Mouse (Mus musculus): ENCODE results near the gene Stxbp2. TPM values are rescaled to one million over a fixed set of nuclear protein-coding genes. Genes with fewer than 3 reads are reported as not detected.

The Stxbp2 gene
- polyA plus RNA-seq, 1 experiment from 2014 or later, result 29.8 TPM

- H3K27me3 ChIP-seq (ENCODE audit: low read depth, poor library complexity, severe bottlenecking), result no peaks in the 10 kb centered on the region
- no peaks in the 10 kb centered on the region for H3K9me3 ChIP-seq (replicated peaks)
- H3K27ac ChIP-seq, result no peak overlapping the region
- no peaks in the 10 kb centered on the region for H3K4me1 ChIP-seq
- DNase-seq (ENCODE audit: low spot score), result no peak
- H3K36me3 ChIP-seq, result peaks cover 71% of the 10 kb centered on the region
- H3K4me3 ChIP-seq, result no peak overlapping the region
- WGBS, result 89% methylated on average over 16 of the region's 16 CpGs
Observed at GRCm38 (mm10) chr8:3606593-3606992, 24.2 kb upstream of the Stxbp2 start.

GRCm38 (mm10) chr8:3607822-3608221 lies 22.9 kb upstream of the Stxbp2 start:
- no peak overlapping the region for H3K4me3 ChIP-seq
- DNase-seq (ENCODE audit: low spot score), result no peak
- H3K27ac ChIP-seq, result no peak overlapping the region
- no peaks in the 10 kb centered on the region for H3K9me3 ChIP-seq (replicated peaks)
- WGBS, result 91% methylated on average over 7 of the region's 7 CpGs
- H3K4me1 ChIP-seq, result no peaks in the 10 kb centered on the region
- no peaks in the 10 kb centered on the region for H3K27me3 ChIP-seq (ENCODE audit: low read depth, poor library complexity, severe bottlenecking)
- H3K36me3 ChIP-seq, result peaks cover 83% of the 10 kb centered on the region

- 88% methylated on average over 12 of the region's 12 CpGs for WGBS
- no peaks in the 10 kb centered on the region for H3K9me3 ChIP-seq (replicated peaks)
- no peak overlapping the region for H3K27ac ChIP-seq
- H3K4me1 ChIP-seq, result no peaks in the 10 kb centered on the region
- H3K27me3 ChIP-seq (ENCODE audit: low read depth, poor library complexity, severe bottlenecking), result no peaks in the 10 kb centered on the region
- H3K4me3 ChIP-seq, result no peak overlapping the region
- DNase-seq (ENCODE audit: low spot score), result no peak
- peaks cover 91% of the 10 kb centered on the region for H3K36me3 ChIP-seq
Observed at GRCm38 (mm10) chr8:3609046-3609815, 21.5 kb upstream of the Stxbp2 start.

- DNase-seq (ENCODE audit: low spot score), result no peak
- 86% methylated on average over 6 of the region's 6 CpGs for WGBS
- H3K9me3 ChIP-seq (replicated peaks), result no peaks in the 10 kb centered on the region
- H3K4me1 ChIP-seq, result no peaks in the 10 kb centered on the region
- H3K27me3 ChIP-seq (ENCODE audit: low read depth, poor library complexity, severe bottlenecking), result no peaks in the 10 kb centered on the region
- H3K36me3 ChIP-seq, result peaks cover 91% of the 10 kb centered on the region
- no peak overlapping the region for H3K4me3 ChIP-seq
- H3K27ac ChIP-seq, result no peak overlapping the region
Observed at GRCm38 (mm10) chr8:3609816-3610150, 21.0 kb upstream of the Stxbp2 start.

- H3K27ac ChIP-seq, result peak within 1 kb of the TSS; percentile 79
- no peaks in the 10 kb centered on the region for H3K27me3 ChIP-seq (ENCODE audit: low read depth, poor library complexity, severe bottlenecking)
- DNase-seq (ENCODE audit: low spot score), result peak; percentile 100
- peak within 1 kb of the TSS; percentile 81 for H3K4me3 ChIP-seq
- under 1% methylated on average over 37 of the region's 37 CpGs for WGBS
- no peaks in the 10 kb centered on the region for H3K9me3 ChIP-seq (replicated peaks)
- H3K36me3 ChIP-seq, result peaks cover 23% of the 10 kb centered on the region
- H3K4me1 ChIP-seq, result peaks cover 15% of the 10 kb centered on the region
Observed at GRCm38 (mm10) chr8:3621199-3621970, 9.4 kb upstream of the Stxbp2 start, which contains the start of the genes Xab2 and Pet100. Gene Xab2 (minus strand): TSS chr8:3621316. Gene Pet100 (plus strand): TSS chr8:3621548.

- peaks cover 18% of the 10 kb centered on the region for H3K36me3 ChIP-seq
- no peaks in the 10 kb centered on the region for H3K27me3 ChIP-seq (ENCODE audit: low read depth, poor library complexity, severe bottlenecking)
- WGBS, result 62% methylated on average over 8 of the region's 8 CpGs
- DNase-seq (ENCODE audit: low spot score), result no peak
- H3K27ac ChIP-seq, result 0 out of 2 replicates have a peak overlapping the region, but pooled peaks have one; percentile 19
- H3K4me3 ChIP-seq, result peak overlapping the region; percentile 81
- H3K4me1 ChIP-seq, result peaks cover 15% of the 10 kb centered on the region
- no peaks in the 10 kb centered on the region for H3K9me3 ChIP-seq (replicated peaks)
Observed at GRCm38 (mm10) chr8:3622119-3622518, 8.6 kb upstream of the Stxbp2 start.

GRCm38 (mm10) chr8:3625445-3625844 lies 5.3 kb upstream of the Stxbp2 start, which contains the start of gene Pcp2:
Gene Pcp2 (minus strand): TSS chr8:3625545.
- Histone ChIP-seq H3K4me3 (no peak within 1 kb of the TSS), H3K27ac (no peak within 1 kb of the TSS), H3K27me3 (ENCODE audit: low read depth, poor library complexity, severe bottlenecking) (peaks cover 19% of the 10 kb centered on the region), H3K4me1 (peaks cover 6% of the 10 kb centered on the region), H3K9me3 (replicated peaks) (no peaks in the 10 kb centered on the region), H3K36me3 (no peaks in the 10 kb centered on the region)
- DNase-seq (ENCODE audit: low spot score), result no peak
- 72% methylated on average over 1 of the region's 1 CpGs for WGBS

GRCm38 (mm10) chr8:3626971-3627370 lies 3.8 kb upstream of the Stxbp2 start:
- DNase-seq (ENCODE audit: low spot score), result no peak
- Histone ChIP-seq H3K4me1 (peaks cover 15% of the 10 kb centered on the region), H3K27me3 (ENCODE audit: low read depth, poor library complexity, severe bottlenecking) (peaks cover 26% of the 10 kb centered on the region), H3K36me3 (no peaks in the 10 kb centered on the region), H3K9me3 (replicated peaks) (no peaks in the 10 kb centered on the region), H3K4me3 (no peak overlapping the region), H3K27ac (no peak overlapping the region)
- WGBS, result 74% methylated on average over 5 of the region's 5 CpGs

- WGBS, result 33% methylated on average over 5 of the region's 5 CpGs
- H3K27ac ChIP-seq, result no peak overlapping the region
- no peaks in the 10 kb centered on the region for H3K36me3 ChIP-seq
- H3K4me1 ChIP-seq, result peaks cover 12% of the 10 kb centered on the region; the same call in 1 of the 2 replicates
- no peaks in the 10 kb centered on the region for H3K9me3 ChIP-seq (replicated peaks)
- H3K27me3 ChIP-seq (ENCODE audit: low read depth, poor library complexity, severe bottlenecking), result peaks cover 26% of the 10 kb centered on the region
- H3K4me3 ChIP-seq, result no peak overlapping the region
- no peak for DNase-seq (ENCODE audit: low spot score)
Observed at GRCm38 (mm10) chr8:3628014-3628413, 2.7 kb upstream of the Stxbp2 start.

GRCm38 (mm10) chr8:3631478-3631875 lies 722 bp downstream of the Stxbp2 start:
- Histone ChIP-seq H3K27ac (peak overlapping the region; percentile 51; the same call in 1 of the 2 replicates), H3K27me3 (ENCODE audit: low read depth, poor library complexity, severe bottlenecking) (peaks cover 26% of the 10 kb centered on the region)
- 23% methylated on average over 8 of the region's 8 CpGs for WGBS

GRCm38 (mm10) chr8:3645804-3646203 lies 15.0 kb downstream of the Stxbp2 start:
- H3K27ac ChIP-seq, result no peak overlapping the region
- H3K36me3 ChIP-seq, result no peaks in the 10 kb centered on the region
- 20% methylated on average over 5 of the region's 5 CpGs for WGBS
- no peaks in the 10 kb centered on the region for H3K27me3 ChIP-seq (ENCODE audit: low read depth, poor library complexity, severe bottlenecking)
- no peak overlapping the region for H3K4me3 ChIP-seq
- no peak for DNase-seq (ENCODE audit: low spot score)
- H3K9me3 ChIP-seq (replicated peaks), result no peaks in the 10 kb centered on the region
- H3K4me1 ChIP-seq, result peaks cover 2% of the 10 kb centered on the region; the same call in 1 of the 2 replicates

More at GRCm38 (mm10) chr8:3631478-3631875, 722 bp downstream of the Stxbp2 start:
- Histone ChIP-seq H3K36me3 (peaks cover 8% of the 10 kb centered on the region; the same call in 1 of the 2 replicates), H3K4me3 (peak overlapping the region; percentile 60), H3K4me1 (peaks cover 12% of the 10 kb centered on the region; the same call in 1 of the 2 replicates), H3K9me3 (replicated peaks) (no peaks in the 10 kb centered on the region)
- no peak for DNase-seq (ENCODE audit: low spot score)

- 88% methylated on average over 6 of the region's 6 CpGs for WGBS
- Histone ChIP-seq H3K36me3 (no peaks in the 10 kb centered on the region), H3K27ac (no peak overlapping the region), H3K4me1 (peaks cover 2% of the 10 kb centered on the region; the same call in 1 of the 2 replicates), H3K27me3 (ENCODE audit: low read depth, poor library complexity, severe bottlenecking) (no peaks in the 10 kb centered on the region), H3K4me3 (no peak overlapping the region), H3K9me3 (replicated peaks) (no peaks in the 10 kb centered on the region)
- DNase-seq (ENCODE audit: low spot score), result no peak
Observed at GRCm38 (mm10) chr8:3646824-3647531, 16.2 kb downstream of the Stxbp2 start.
